Mouse (Mus musculus) mesoderm, embryonic 11.5 days (tissue): Measurements from ENCODE around the gene Mab21l3.
A peak's percentile ranks its signal among the peaks of the same experiment; 100 is the strongest.
"Not testable (repeated sequence)": the region's sequence is repeated elsewhere in the genome, so short reads cannot be mapped to it uniquely, and the experiment has no call there.

Experiments
- DNase-seq: peaks from one replicate; pipeline ENCODE4 v3.0.0-alpha.2; 2012; ENCODE audit warnings: low read depth, low spot score

Gene Mab21l3

DNA sequence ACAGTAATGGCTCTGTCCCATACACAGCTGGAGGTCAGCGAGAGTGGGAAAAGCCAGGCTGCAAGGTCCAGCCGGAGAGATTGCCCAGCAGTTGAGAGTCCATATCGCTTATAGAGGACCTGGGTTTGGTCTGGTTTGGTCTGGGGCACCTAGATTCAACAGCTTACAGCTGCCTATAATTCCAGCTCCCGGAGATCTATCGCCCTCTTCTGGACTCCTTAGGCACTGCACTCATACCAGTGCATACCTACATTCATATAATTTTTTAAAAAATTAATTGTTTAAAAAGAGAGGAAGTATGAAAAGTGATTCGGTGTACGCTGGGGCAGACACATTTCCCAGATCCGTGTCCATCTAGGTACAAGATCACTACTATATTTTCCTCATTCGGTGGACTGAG lies 9.4 kb downstream of the Mab21l3 start:
- DNase-seq: no peak

DNA sequence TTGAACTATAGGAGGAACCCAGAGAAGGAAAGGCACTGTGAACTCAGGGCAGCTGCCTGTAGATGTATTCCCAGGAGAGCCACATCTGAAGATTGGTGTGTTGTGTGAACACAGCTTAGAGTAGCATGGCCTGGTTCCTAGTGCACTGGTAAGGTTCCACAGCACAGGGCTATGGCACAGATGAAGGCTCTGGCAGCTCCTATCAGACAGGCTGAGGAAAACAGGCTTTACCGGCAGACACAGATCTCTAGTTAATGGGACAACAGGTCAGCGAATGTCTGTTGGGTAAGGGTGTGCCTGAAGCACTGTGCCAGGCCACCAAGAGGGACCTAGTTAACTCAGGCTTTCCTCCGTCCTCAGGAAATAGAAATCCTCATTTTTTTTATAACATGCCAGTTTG lies 11.8 kb downstream of the Mab21l3 start:
- DNase-seq: no peak

DNA sequence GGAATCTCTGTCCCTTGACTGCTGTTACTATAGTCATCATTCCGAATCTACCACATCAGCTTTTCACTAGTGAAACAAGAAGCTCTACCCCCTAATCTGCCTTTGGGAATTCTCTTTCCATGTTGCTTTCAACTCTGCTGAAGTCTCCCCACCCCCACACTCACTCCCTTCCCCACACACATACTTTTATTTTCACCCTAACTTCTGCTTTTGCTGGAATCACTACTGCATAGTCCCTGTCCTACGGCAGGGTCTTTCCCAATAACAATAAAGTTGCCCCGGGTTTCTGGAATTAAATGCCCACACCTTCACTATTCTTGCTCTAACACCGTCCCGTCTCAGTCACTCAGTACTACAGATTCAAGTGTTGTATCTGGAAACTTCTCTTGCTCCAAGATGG lies 12.2 kb downstream of the Mab21l3 start:
- DNase-seq: no peak

- peak; percentile 82 for DNase-seq
Observed at GRCm38 (mm10) chr3:101836045-101836444, 12.7 kb downstream of the Mab21l3 start.

- peak; percentile 17 for DNase-seq
Observed at GRCm38 (mm10) chr3:101831189-101831858, 17.4 kb downstream of the Mab21l3 start.

- DNase-seq: no peak
Observed at GRCm38 (mm10) chr3:101829881-101830616, 18.7 kb downstream of the Mab21l3 start.

DNA sequence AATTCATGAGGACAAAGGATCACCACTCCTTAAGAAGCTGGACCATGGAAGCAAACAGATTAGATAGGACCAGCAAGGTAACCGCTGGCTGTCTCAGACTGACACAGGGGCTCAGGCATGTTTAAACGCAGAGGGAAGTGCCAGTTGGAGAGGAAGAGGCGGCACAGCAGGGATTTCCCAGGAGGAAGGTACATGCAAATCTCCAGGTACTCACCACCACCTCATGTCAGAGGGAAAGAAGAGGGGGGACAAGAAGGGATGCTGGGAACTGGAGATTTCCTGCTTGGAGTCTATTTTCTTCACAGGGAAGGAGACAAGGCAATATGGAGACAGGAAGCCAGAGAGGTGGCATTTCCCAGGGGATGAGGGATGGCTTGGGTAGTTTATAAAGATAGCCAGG lies 20.2 kb downstream of the Mab21l3 start:
- no peak for DNase-seq

- no peak for DNase-seq
Observed at GRCm38 (mm10) chr3:101827220-101827715, 21.5 kb downstream of the Mab21l3 start.

DNA sequence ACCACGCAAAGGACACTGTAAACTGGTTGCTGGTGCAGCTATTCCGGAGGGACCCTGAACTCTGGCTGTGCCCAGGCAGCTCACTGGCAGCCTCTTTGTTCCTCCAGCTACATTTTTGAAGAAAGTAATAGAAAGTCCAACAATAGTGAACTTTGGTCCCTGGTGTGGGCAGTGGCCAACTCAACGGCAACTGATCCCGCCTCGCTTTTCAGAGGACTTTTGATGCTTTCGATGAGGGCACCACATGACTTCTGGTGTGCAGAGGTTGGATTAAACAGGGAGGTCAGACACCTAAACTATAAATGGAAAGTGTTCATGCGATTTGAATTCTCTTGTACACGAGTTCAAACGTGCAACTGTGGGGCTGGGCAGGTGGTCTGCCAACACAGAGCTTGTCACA lies 24.4 kb downstream of the Mab21l3 start:
- no peak for DNase-seq

- no peak for DNase-seq
Observed at GRCm38 (mm10) chr3:101822052-101822451, 26.7 kb downstream of the Mab21l3 start.

DNA sequence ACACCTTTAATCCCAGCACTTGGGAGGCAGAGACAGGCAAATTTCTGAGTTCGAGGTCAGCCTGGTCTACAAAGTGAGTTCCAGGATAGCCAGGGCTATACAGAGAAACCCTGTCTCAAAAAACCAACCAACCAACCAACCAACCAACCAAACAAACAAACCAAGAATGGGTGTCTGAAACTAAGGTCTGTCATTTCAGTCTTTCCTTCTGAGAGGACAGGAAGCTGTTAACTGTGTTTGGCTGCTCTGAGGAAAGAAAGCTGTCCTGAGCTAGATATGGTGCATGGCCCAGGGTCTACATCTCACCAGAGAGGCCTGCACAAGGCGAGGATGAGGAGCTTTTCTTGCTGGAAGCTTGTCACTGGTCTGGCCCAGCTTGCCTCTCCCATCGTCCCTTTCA lies 28.1 kb downstream of the Mab21l3 start:
- DNase-seq: not testable (repeated sequence)

- DNase-seq: no peak
Observed at GRCm38 (mm10) chr3:101816006-101816405, 32.8 kb downstream of the Mab21l3 start.

- DNase-seq: no peak
Observed at GRCm38 (mm10) chr3:101814790-101815189, 34.0 kb downstream of the Mab21l3 start.

GRCm38 (mm10) chr3:101812341-101812962 lies 36.3 kb downstream of the Mab21l3 start:
- peak; percentile 80 for DNase-seq

DNA sequence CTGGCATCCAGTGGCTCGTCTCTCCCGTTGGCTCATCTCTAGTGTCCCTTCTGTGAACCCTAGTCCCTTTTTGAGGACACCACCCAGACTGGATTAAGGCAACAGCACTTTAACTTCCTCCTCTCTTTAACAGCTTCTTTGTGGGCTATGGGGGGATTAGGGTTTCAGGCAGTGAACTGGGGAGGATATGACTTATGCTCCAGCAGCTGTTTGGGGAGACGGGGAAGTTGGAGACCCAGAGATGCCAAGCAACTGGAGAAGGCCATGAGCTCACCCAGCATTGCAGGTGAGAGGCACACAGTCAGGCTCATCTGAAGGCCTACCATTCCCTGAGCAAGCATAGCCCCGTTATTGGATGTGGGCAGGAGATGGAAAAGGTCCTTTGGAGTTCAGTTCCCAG lies 36.8 kb downstream of the Mab21l3 start:
- no peak for DNase-seq

DNA sequence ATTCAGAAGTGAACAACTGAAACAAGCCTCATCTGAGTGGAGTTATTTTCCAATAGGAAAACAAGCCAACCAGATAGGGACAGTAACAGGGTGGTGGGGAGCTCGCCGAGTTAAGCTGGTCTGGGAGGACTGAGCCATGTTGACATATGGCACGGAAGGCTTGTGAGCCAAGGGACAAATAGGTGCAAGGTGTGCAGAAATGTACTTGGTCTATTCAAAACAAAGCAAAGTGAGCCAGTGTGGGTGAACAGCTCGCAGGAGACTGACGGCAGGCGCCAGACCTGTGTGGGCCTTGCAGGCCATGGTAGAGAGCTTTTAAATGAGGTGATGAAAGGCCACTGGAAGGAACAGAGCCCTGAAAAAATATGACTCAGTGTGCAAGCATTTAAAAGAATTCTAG lies 41.1 kb downstream of the Mab21l3 start:
- no peak for DNase-seq

DNA sequence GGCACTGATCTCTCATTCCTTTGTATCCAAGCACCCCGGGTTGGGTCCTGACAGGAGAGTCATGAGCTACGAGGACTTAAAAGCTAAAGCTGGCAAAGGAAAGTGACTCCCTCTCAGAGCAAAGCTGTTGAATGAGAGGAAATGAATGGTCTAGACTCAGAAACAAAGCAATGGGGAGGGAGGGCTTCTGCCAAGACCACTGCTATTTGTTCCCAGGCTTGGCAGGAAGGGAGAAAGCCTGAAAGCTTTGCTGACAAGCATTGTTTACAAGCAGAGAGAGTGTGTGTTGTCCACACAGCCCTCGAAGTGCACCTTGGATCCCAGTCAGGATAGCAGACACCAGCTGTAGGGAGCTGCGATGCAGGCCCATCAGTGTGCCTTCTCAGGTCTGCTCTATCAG lies 41.8 kb downstream of the Mab21l3 start:
- DNase-seq: no peak

DNA sequence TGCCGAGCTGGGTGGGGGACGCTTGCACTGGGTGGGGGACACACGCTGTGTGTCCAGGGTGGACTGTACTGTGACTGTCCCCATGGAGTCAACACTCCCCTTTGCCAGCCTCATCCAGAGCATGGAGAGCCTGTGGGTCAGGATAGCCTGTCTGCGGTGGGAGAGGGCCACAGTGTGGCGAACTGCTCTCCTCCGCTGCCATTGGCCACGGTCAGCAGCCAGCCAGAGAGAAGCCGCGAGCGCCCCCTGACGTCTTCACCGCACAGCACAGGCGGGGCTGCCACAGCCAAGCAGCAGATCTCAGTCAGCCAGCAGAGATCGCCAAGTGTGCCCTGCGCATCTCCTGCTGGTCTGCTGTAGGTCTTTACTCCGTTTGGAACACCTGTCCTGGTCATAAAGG lies 42.6 kb downstream of the Mab21l3 start:
- DNase-seq: peak; percentile 83

DNA sequence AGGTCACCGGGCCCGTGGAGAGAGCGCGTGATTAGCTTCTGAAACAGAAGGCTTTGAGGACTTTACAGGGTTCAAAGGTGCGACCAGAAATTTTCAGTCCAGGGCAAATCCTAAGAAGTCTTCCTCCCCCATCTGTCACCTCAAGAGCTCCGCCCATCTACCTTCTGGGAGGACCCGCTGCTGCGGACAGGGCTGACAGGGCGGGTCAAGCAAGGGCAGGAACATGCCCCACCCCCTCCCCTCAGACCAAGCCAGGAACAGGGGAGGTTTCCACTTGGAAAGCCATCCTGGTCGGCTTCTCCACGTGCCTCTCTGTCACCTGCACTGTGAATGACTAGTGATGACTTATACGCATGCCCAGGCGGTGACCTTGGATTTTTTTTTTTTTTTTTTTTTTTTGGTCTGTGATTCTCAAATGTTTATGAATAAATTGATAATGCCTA lies 43.2 kb downstream of the Mab21l3 start:
- DNase-seq: peak; percentile 54

- no peak for DNase-seq
Observed at GRCm38 (mm10) chr3:101804971-101805561, 43.7 kb downstream of the Mab21l3 start.

GRCm38 (mm10) chr3:101804331-101804730 lies 44.4 kb downstream of the Mab21l3 start:
- DNase-seq: no peak

DNA sequence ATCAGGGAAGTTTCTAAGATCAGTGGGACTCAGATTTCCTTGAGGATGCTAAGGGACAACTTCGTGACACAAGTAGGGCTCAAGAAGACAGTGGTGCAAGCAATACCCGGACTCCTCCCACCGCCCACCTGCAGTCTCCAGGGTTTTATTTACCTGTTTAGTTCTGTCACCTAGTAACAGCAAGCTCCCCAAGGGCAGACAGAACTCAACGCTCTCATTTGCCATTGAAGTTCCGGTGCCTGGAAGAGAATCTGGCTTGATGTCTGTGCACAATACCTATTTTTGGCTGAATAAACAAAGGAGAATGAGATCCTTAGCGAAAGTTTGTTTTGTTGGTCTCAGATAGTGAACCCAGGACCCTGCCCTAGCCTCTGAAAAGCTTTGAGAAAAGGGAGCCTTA lies 45.0 kb downstream of the Mab21l3 start:
- no peak for DNase-seq
